13 mouse cellular contexts compared by ENCODE assay signal in genomic region chr2:59400901-59401378, GRCm38 (mm10).
DNase-seq lines count a peak whose midpoint lies in the region; ATAC-seq and TF ChIP-seq lines count a peak whose summit lies in the region.
"Had no signal": no experiment of that assay in that cellular context is flagged by ENCODE, and none has a peak within 500 bp of the region (broad histone marks: within the 10 kb centered on the region; RNA-seq: fewer than 3 reads in every experiment).

No protein-coding gene starts in this region.

- no peak for TF ChIP-seq CTCF in kidney, postnatal 0 days (IDR thresholded peaks at IDR 0.05; ENCODE audit: low read depth)

- ATAC-seq in kidney, postnatal 0 days (replicated peaks; ENCODE audit: low FRiP score, low read depth): no peak
- ATAC-seq in embryonic facial prominence, embryonic 14.5 days (ENCODE audit: low read depth): 0 out of 2 replicates have a peak, but pooled peaks have one; percentile 37
- ATAC-seq in megakaryocyte-erythroid progenitor cell, adult 5-6 weeks (replicated peaks; ENCODE audit: low FRiP score, low TSS enrichment, poor library complexity, severe bottlenecking): no peak
- ATAC-seq: forebrain, embryonic 13.5 days had no signal

- no peak overlapping the region for H3K9ac ChIP-seq in kidney, postnatal 0 days (ENCODE audit: low read depth, low read length)
- no peak overlapping the region for H3K9ac ChIP-seq in embryonic facial prominence, embryonic 14.5 days (ENCODE audit: low read depth, low read length)
- H3K9ac ChIP-seq: forebrain, embryonic 13.5 days; hindbrain, embryonic 12.5 days; limb, embryonic 12.5 days had no signal

- 48% methylated on average over 2 of the region's 2 CpGs for WGBS in kidney, postnatal 0 days
- 44% methylated on average over 2 of the region's 2 CpGs for WGBS in embryonic facial prominence, embryonic 14.5 days

- H3K27me3 ChIP-seq in kidney, postnatal 0 days (ENCODE audit: insufficient read depth, low read length): no peaks in the 10 kb centered on the region
- no peaks in the 10 kb centered on the region for H3K27me3 ChIP-seq in embryonic facial prominence, embryonic 14.5 days (replicated peaks; ENCODE audit: control insufficient read depth, insufficient read depth, low read length)
- H3K27me3 ChIP-seq: forebrain, embryonic 13.5 days; hindbrain, embryonic 12.5 days; limb, embryonic 12.5 days had no signal

- H3K9me3 ChIP-seq in kidney, postnatal 0 days (replicated peaks; ENCODE audit: low read length): no peaks in the 10 kb centered on the region
- H3K9me3 ChIP-seq in embryonic facial prominence, embryonic 14.5 days (ENCODE audit: control insufficient read depth, low read length): no peaks in the 10 kb centered on the region
- H3K9me3 ChIP-seq: forebrain, embryonic 13.5 days; hindbrain, embryonic 12.5 days; limb, embryonic 12.5 days had no signal

- H3K4me2 ChIP-seq in kidney, postnatal 0 days (ENCODE audit: low read length): no peak overlapping the region
- H3K4me2 ChIP-seq in embryonic facial prominence, embryonic 14.5 days (ENCODE audit: low read depth, low read length): no peak overlapping the region
- H3K4me2 ChIP-seq: forebrain, embryonic 13.5 days; hindbrain, embryonic 12.5 days; limb, embryonic 12.5 days had no signal

- peak; percentile 55 for DNase-seq in kidney, postnatal 0 days (ENCODE audit: low spot score)
- DNase-seq in kidney, adult 18-20 months: no peak
- DNase-seq in embryonic facial prominence, embryonic 14.5 days (ENCODE audit: low spot score): no peak
- DNase-seq in heart, postnatal 10 days: peak; percentile 35 to 45
- DNase-seq in lung, postnatal 36 days: peak; percentile 51
- no peak for DNase-seq in natural killer cell, adult 2 months (ENCODE audit: low spot score in 2 of 2)
- no peak for DNase-seq in Muller cell, postnatal 12 days (ENCODE audit: inconsistent ontology term)
- DNase-seq: adrenal gland, adult 8-10 months; right cerebral cortex, postnatal 25 days had no signal

- intact Hi-C loops in heart, postnatal 10 days (cut with DNase I): loop anchor here (2.0 to 5.0 kb wide), 2 partner anchors 38 to 174 kb away; no protein-coding TSS in a partner anchor

- H3K4me3 ChIP-seq in kidney, postnatal 0 days (replicated peaks; ENCODE audit: low read depth, low read length): no peak overlapping the region
- H3K4me3 ChIP-seq in embryonic facial prominence, embryonic 14.5 days (ENCODE audit: low read depth, low read length): no peak overlapping the region
- H3K4me3 ChIP-seq: forebrain, embryonic 13.5 days; hindbrain, embryonic 12.5 days; limb, embryonic 12.5 days had no signal

- no peaks in the 10 kb centered on the region for H3K36me3 ChIP-seq in kidney, postnatal 0 days (ENCODE audit: insufficient read depth, low read length)
- H3K36me3 ChIP-seq in embryonic facial prominence, embryonic 14.5 days (ENCODE audit: control insufficient read depth, insufficient read depth, low read length): no peaks in the 10 kb centered on the region
- H3K36me3 ChIP-seq: hindbrain, embryonic 12.5 days; limb, embryonic 12.5 days had no signal

- H3K4me1 ChIP-seq in kidney, postnatal 0 days (replicated peaks; ENCODE audit: insufficient read depth, low read length): 0 out of 2 replicates have a peak, but pooled peaks cover 5% of the 10 kb centered on the region
- no peaks in the 10 kb centered on the region for H3K4me1 ChIP-seq in embryonic facial prominence, embryonic 14.5 days (ENCODE audit: control insufficient read depth, insufficient read depth, low read length)
- H3K4me1 ChIP-seq: forebrain, embryonic 13.5 days; hindbrain, embryonic 12.5 days had no signal

- H3K27ac ChIP-seq in kidney, postnatal 0 days: peak overlapping the region; percentile 78
- no peak overlapping the region for H3K27ac ChIP-seq in embryonic facial prominence, embryonic 14.5 days (replicated peaks; ENCODE audit: low read depth, low read length)
- H3K27ac ChIP-seq: forebrain, embryonic 13.5 days; hindbrain, embryonic 12.5 days; limb, embryonic 12.5 days had no signal

Comparison
In these comparisons a context has a peak if more than half of its experiments do, and no peak if none do; other contexts are left out.
1. DNase-seq: peak in kidney, postnatal 0 days (single experiment), heart, postnatal 10 days (2 of 2) and lung, postnatal 36 days (single experiment); none in kidney, adult 18-20 months (single experiment), embryonic facial prominence, embryonic 14.5 days (single experiment), natural killer cell, adult 2 months (0 of 2) and Muller cell, postnatal 12 days (single experiment).